Mouse (Mus musculus): ENCODE results near the gene Pik3r1. TPM values are rescaled to one million over a fixed set of nuclear protein-coding genes. Genes with fewer than 3 reads are reported as not detected.

Pik3r1 gene
- total RNA-seq, 4 experiments from 2014 or later, result 124 to 134 (median 126) TPM

DNA sequence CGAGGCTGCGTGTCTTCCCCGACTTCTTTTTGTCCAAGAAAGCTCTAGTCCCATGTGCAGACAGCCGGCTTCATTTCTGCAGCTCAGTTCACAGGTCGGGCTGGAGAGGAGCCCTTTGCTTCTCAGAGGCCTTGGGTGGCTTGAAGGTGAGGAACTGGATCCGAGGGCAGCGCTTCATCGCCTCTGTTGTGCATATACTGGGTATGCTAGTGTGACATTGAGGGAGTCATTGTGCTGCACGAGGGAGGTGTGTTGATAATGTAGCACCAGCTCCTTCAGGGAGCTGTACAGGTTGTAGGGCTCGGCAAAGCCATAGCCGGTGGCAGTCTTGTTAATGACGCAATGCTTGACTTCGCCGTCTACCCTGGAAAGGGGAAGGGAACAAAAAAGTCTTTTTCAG, 83.3 kb downstream of the Pik3r1 start:
- DNase-seq (ENCODE audit: low spot score in 2 of 2), result no peak

DNA sequence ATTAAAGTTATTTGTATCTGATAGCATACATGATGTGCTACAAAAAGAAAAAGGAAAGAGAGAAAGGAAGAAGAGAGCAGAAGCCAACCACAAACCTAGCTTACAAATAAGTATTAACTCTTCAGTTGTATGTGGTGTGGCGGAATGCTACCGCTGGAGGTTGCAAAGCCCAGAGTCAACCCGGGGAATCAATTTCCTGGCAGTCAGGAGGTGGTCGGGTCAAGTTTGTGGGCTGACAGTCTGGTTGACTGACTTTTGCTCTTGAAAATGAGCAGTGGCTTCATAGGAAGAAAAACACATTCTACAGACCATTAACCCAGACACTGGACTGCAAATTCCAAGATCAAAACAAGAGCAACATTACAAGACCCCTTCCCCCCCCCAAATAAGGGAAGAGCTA, 85.6 kb downstream of the Pik3r1 start:
- DNase-seq (ENCODE audit: low spot score in 2 of 2), result no peak

DNA sequence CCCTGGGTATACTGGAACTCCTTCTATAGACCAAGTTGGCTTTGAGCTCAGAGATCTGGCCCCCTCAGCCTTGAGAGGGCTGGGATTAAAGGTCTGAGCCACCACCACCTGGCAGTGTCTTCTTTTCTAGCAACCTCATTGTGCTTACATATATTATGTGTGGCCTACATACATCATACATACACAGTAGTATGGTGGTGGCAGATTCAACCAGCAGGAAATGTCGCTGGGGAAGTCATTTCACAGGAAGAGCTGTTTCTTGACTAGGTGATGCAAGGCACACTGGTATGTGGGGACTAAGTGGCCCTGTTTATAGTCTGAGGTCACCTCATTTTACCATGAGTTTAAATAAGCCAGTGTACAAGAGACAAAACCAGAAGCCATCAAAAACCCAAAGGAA, 87.9 kb downstream of the Pik3r1 start:
- DNase-seq (ENCODE audit: low spot score in 2 of 2), result no peak

DNA sequence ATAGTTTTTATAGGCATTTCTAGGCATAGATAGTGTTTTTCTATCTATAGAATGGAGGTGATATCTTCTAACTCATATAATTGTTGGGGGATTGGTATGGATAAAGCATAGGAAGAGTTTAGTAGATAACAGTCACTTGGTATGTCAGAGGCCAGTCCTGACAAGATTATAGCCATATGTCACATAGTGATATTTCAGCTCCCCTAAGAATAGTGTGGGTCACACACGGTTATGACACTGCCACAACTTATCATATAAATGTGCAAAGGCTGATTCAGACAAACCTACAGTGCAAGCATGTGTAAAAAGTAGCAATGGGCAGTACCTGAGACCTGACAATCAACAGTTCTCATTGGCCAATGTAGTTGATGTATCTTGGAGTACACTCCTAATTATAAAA, 89.0 kb downstream of the Pik3r1 start:
- no peak for DNase-seq (ENCODE audit: low spot score in 2 of 2)

DNA sequence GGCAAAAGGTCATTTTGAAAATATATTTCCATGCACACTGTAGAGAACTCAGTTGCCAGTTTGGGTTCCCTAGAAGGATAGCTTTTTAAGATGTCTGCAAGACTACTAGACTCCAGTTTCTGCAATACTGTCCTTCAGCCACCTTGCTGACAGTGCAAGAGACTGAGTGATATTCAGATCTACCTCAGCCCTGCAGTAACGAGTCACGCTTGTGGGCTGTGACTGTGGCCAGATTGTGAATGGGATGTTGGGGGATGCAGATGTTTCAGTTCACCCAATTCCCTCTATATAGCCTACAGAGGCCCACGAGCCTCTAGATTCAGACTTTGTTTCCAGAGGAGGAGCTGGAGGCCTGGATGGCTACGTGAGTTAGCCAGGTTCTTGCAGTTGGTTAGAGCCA, 90.0 kb downstream of the Pik3r1 start:
- no peak for DNase-seq (ENCODE audit: low spot score in 2 of 2)

DNA sequence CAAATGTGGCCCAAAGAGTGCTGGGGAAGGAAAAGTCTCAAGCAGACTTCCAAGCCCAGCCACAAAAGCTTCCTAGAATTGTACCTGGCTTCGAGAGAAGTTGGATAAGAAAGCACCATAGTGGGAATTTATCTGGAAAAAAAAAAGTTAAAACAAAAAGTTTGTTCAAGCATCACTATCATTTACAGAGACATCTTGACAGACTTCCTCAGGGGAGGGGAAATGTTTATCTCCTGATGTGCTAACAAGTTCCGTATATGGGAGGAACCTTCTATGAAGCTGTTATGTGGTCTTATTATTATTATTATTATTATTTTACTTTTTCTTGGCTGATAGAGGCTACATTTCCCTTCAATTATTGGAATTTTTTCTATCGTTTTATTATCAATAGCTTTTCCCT, 94.1 kb downstream of the Pik3r1 start:
- no peak for DNase-seq (ENCODE audit: low spot score in 2 of 2)

DNA sequence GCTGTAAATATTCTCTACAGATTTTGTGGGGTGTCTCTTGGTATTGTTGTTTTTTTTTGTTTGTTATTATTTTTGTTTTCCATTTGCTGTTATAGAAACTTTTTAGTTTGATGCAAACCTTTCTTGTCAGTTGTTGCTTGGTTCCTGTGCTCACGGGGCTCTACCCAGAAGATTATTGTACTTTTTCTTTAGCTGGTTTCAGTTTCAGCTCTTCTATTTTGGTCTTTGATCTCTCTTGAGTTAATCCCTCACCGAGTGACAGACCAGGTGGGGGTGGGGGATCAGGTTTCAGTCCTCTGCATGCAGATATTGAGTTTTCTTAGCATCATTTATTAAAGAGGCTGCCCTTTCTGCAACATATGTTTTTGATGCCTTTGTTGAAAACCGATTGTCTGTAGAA, 99.2 kb downstream of the Pik3r1 start:
- DNase-seq (ENCODE audit: low spot score in 2 of 2), result no peak

DNA sequence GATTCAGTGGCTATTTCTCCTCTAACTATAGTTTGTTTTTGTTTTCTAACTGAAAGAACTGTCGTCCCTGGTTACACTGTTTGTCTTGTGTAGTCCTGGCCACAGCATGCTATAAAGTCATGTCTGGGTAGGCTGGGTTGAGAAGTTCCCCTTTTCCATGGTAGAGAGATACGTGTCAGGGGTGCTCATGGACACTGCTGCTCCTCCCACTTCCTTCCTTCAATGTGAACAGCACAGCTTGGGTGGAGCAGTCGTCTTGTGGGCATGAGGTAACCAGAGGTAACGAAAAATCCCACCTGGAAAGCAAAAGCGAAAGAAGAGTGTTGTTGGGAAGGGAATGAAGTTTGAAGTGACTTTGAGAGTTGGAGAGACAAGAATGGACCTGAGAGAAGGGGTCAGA, 104.0 kb downstream of the Pik3r1 start:
- DNase-seq (ENCODE audit: low spot score in 2 of 2), result no peak

DNA sequence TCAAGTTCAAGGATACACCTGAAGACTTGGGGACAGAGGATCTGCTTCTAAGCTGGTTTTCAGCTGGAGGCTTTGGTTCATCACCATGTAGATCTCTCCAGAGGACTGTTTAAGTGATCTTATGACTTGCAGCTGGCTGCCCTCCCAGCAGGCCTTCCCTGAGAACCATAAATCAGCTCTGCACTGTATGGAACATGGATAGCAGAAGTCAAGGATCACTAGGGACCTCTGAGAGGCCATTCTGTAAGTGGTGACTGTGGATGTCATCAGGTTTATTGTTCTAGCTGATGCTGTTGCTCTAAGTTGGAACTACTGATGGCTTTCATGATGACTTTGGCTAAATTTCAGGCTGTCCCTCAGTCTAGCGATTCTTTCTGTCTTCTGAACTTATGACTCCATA, 105.1 kb downstream of the Pik3r1 start:
- DNase-seq (ENCODE audit: low spot score in 2 of 2), result no peak

DNA sequence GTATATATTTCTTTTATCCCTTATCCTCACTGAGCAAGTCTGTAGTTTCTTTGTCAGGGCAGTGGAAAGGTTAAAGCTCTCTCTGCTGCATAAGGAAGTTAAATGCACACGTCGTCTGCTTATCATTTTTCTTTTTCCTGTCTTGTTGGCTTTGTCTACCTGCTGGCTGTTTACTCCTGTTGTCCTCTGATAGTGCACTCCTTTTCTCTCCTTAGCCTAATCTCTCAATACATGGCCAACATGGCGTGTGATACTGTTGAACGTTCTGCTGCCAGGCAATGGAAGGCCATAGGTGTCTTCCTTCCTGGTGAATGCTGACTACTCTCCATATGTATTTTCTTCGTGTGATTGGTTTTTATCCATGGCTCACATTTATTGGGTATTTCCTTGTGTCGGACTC, 106.5 kb downstream of the Pik3r1 start:
- no peak for DNase-seq (ENCODE audit: low spot score in 2 of 2)

DNA sequence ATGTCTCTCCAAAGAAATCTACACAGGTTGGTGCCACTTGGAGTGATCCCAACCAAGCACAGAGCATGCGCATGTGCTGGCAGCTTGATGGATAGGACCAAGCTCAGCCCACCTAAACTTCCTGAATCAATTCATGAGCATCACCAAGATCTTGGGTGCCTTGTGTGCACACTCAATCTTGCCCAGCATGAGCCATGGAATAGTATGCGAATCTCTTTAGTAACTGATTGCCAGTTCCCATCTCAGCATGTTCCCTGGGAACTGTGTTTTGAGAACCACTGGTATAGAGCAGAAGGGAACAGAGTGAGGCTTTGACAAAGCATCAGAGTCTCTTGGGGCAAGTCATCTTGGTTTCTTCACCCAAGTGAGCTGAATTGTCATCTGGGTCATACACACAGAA, 107.8 kb downstream of the Pik3r1 start:
- no peak for DNase-seq (ENCODE audit: low spot score in 2 of 2)

DNA sequence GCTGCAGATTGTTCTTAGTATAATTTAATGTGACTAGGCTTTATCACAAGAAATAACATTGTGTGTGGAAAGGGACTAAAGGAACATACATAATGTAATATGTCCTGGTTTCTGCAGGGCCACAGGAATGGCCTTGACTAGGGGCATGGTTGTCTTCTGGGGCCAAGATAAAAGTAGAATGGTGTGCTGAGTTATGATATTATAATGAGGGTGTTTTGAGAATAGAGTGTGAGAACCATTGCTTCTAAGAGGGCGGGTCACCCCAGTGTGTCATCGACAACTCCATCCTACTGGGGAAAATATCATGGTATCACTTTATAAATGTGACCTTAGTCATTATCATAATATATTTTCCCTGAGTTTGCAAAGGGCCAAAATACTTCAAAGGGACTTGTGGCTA, 115.9 kb downstream of the Pik3r1 start:
- no peak for DNase-seq (ENCODE audit: low spot score in 2 of 2)

DNA sequence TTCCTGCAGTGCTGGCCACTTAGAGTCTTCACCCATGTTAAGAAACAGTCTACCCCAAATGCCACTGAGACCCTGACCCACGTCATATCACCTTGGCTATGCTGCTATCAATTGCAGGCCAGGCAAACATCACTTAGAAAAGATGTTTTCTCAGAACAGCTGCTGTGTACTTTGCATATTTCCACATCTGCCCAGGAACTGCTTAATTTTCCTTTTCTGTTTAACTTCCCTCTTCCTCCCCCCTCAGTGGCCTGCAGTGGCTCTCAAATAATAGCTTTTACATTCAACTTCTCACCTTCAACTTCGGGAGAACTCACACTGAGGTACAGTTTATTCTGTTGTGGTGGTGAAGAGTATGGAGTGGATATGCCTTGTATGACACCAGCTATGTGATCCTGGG, 126.4 kb downstream of the Pik3r1 start:
- no peak for DNase-seq (ENCODE audit: low spot score in 2 of 2)

DNA sequence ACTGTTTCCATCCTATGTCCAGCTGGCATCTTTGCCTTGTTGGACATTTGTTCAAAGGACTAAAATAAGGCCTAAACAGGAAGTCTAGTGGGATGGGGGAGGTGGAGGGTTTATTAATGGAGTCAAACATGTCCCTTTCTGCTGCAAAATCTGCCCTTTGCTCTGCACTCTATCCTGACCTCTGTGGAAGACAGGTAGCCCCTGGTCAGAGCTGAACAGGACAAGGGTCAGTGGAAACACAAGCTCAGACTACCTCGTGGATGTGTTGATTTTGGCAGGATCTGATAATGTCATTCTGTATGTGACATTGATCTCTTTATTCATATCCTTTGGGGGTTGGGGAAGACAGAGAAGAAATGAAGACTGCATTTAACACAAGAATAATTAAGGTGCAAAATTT, 132.2 kb downstream of the Pik3r1 start:
- DNase-seq (ENCODE audit: low spot score in 2 of 2), result no peak

DNA sequence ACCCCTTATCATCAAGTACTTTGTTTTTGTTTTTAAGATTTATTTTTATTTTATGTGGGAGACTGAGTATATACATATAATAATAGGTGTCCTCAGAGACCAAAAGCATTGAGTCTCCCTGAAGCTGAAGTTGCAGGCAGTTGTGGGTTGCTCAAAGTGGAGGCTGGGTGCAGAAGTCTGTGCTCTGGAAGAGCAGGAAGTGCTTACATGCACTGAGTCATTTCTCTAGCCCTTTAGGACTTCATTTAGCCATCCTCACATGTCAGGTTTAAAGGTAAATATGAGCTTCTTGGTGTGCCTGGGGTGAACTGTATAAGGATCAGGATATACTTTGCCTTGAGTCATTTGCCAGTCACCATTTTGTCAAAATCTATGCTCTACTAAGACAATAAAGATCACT, 133.6 kb downstream of the Pik3r1 start:
- no peak for DNase-seq (ENCODE audit: low spot score in 2 of 2)

DNA sequence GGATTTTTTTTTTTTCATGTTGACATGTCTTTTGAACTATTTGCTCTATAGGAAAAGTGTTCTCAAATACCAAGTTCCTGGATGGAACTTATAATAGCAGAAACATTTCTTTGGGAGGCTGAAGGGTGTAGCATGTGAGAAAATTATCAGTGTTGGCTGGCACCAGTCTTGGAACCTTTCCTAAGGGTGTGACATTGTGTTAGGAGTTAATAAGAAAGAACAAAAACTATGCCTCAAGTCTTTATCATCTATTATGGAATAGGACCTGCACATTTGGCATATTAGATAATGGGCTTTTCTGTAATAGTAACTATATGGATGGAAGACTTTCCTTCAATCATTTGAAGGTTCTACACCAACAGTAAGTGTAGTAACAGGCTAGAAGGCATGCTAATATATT, 134.4 kb downstream of the Pik3r1 start:
- no peak for DNase-seq (ENCODE audit: low spot score in 2 of 2)

DNA sequence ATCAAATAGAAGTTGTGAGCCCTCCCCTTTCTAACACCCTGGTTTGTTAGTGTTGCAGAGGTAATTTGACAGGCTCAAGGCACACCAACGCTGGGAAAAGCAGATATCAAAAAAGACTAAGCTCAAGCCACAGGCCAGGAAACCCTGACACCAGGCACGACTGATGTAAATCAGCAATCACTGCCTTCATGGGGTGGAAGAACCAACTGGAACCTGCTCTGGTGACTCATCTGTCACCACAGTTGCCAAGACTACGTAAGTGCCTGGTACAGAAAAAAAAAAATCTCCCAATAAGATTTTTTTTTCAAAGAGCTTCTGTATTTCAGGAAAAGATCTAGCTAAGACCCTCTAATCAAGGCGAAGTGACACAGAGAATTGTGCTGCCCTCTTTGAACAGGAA, 135.2 kb downstream of the Pik3r1 start:
- DNase-seq (ENCODE audit: low spot score in 2 of 2), result peak in 1 of 2 experiments; percentile 30

DNA sequence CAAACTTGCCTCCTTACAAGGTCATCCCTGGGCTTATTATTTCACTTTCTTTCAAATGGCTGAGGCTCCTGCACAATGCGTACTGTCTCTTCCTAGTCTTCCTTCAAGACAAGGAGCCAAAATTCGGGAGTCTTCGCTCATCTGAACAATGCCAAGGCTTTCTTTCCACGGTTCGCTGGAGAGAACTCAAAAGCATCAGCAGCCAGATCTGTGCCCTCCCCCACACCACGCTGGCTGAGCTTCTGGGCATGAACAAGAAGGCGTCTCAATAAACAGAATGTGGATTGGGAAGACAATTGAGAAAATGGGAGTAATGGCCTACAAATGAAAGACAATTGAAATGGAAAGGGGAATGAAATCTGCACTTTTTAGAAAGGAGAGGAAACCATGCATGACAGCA, 136.5 kb downstream of the Pik3r1 start:
- DNase-seq (ENCODE audit: low spot score in 2 of 2), result peak; percentile 12 to 51

Data from left cerebral cortex, adult 8-10 months (tissue).